Mouse (Mus musculus): ENCODE measurements around the gene Rc3h2. TPM values are rescaled to one million over a fixed set of nuclear protein-coding genes. Genes with fewer than 3 reads are reported as not detected.
A peak's percentile ranks its signal among the peaks of the same experiment; 100 is the strongest.

Gene Rc3h2
- polyA plus RNA-seq, 1 experiment = 28.4 TPM

DNA sequence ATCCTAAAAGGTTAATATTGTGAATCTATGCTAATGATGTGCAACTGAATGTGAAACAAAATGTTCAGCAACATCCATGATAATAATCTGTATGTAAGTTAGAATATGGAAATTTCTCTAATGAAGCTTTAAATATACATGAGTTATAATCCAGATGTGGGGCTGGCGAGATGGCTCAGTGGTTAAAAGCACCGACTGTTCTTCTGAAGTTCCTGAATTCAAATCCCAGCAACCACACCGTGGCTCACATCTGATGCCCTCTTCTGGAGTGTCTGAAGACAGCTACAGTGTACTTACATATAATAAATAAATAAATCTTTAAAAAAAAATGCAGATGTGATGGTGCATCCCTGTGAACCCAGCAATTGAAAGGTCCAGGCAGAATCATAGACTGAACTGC is 968 bp upstream of the Rc3h2 start:
- H3K27ac ChIP-seq (ENCODE audit: insufficient read depth, low read depth, low read length) = no peak overlapping the region
- TF ChIP-seq POLR2A (IDR thresholded peaks at IDR 0.05; ENCODE audit: borderline replicate concordance, low read depth, low read length) = no peak
- no peak for TF ChIP-seq CTCF (IDR thresholded peaks at IDR 0.05; ENCODE audit: low read depth, low read length)
- no peak overlapping the region for H3K4me3 ChIP-seq (ENCODE audit: insufficient read depth, low read length)
- peaks cover 4% of the 10 kb centered on the region; the same call in 1 of the 2 replicates for H3K4me1 ChIP-seq (ENCODE audit: control insufficient read depth, insufficient read depth, low read length)

- Histone ChIP-seq H3K4me1 (ENCODE audit: control insufficient read depth, insufficient read depth, low read length) (peaks cover 4% of the 10 kb centered on the region; the same call in 1 of the 2 replicates), H3K4me3 (ENCODE audit: insufficient read depth, low read length) (peak overlapping the region; percentile 80), H3K27ac (ENCODE audit: insufficient read depth, low read depth, low read length) (peak overlapping the region; percentile 74; the same call in 1 of the 2 replicates)
- TF ChIP-seq POLR2A (IDR thresholded peaks at IDR 0.05; ENCODE audit: borderline replicate concordance, low read depth, low read length) (no peak), CTCF (IDR thresholded peaks at IDR 0.05; ENCODE audit: low read depth, low read length) (no peak)
These were observed 800 bp downstream of the Rc3h2 start for GRCm38 (mm10) chr2:37421903-37422302.

GRCm38 (mm10) chr2:37395539-37395938 is 27.2 kb downstream of the Rc3h2 start:
- Histone ChIP-seq H3K4me3 (ENCODE audit: insufficient read depth, low read length) (no peak overlapping the region), H3K4me1 (ENCODE audit: control insufficient read depth, insufficient read depth, low read length) (no peaks in the 10 kb centered on the region; the same call in 1 of the 2 replicates), H3K27ac (ENCODE audit: insufficient read depth, low read depth, low read length) (no peak overlapping the region)
- TF ChIP-seq POLR2A (IDR thresholded peaks at IDR 0.05; ENCODE audit: borderline replicate concordance, low read depth, low read length) = no peak
- TF ChIP-seq CTCF (IDR thresholded peaks at IDR 0.05; ENCODE audit: low read depth, low read length) = no peak

- H3K27ac ChIP-seq (ENCODE audit: insufficient read depth, low read depth, low read length) = no peak overlapping the region
- TF ChIP-seq POLR2A (IDR thresholded peaks at IDR 0.05; ENCODE audit: borderline replicate concordance, low read depth, low read length) = no peak
- no peak for TF ChIP-seq CTCF (IDR thresholded peaks at IDR 0.05; ENCODE audit: low read depth, low read length)
- H3K4me1 ChIP-seq (ENCODE audit: control insufficient read depth, insufficient read depth, low read length) = no peaks in the 10 kb centered on the region
- H3K4me3 ChIP-seq (ENCODE audit: insufficient read depth, low read length) = no peak overlapping the region
These were observed 39.8 kb downstream of the Rc3h2 start for GRCm38 (mm10) chr2:37382921-37383320.

- Histone ChIP-seq H3K4me1 (ENCODE audit: control insufficient read depth, insufficient read depth, low read length) (peaks cover 10% of the 10 kb centered on the region), H3K4me3 (ENCODE audit: insufficient read depth, low read length) (no peak overlapping the region), H3K27ac (ENCODE audit: insufficient read depth, low read depth, low read length) (no peak overlapping the region)
- no peak for TF ChIP-seq CTCF (IDR thresholded peaks at IDR 0.05; ENCODE audit: low read depth, low read length)
- no peak for TF ChIP-seq POLR2A (IDR thresholded peaks at IDR 0.05; ENCODE audit: borderline replicate concordance, low read depth, low read length)
These were observed 42.5 kb downstream of the Rc3h2 start for GRCm38 (mm10) chr2:37380189-37380588.

DNA sequence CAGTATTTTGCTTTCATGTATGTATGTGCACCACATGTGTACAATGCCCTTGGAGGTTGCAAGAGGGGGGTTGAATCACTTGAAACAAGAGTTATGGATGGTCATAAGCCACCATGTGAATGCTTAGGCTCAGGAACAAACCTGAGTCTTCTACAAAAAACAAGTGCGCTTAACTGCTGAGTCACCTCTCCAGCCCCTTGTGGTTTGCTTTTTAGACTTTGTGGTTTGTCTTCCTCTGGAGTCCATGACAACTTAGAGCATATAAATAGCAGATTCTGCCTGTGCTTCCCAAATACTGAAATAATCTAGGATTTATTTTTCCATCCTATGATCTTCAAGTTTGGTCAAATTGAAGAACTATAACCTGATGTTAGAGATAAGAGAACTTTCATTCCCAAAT is 46.7 kb downstream of the Rc3h2 start:
- H3K4me3 ChIP-seq (ENCODE audit: insufficient read depth, low read length) = no peak overlapping the region
- peak overlapping the region; percentile 52 for H3K27ac ChIP-seq (ENCODE audit: insufficient read depth, low read depth, low read length)
- no peak for TF ChIP-seq CTCF (IDR thresholded peaks at IDR 0.05; ENCODE audit: low read depth, low read length)
- TF ChIP-seq POLR2A (IDR thresholded peaks at IDR 0.05; ENCODE audit: borderline replicate concordance, low read depth, low read length) = no peak
- peaks cover 12% of the 10 kb centered on the region for H3K4me1 ChIP-seq (ENCODE audit: control insufficient read depth, insufficient read depth, low read length)

DNA sequence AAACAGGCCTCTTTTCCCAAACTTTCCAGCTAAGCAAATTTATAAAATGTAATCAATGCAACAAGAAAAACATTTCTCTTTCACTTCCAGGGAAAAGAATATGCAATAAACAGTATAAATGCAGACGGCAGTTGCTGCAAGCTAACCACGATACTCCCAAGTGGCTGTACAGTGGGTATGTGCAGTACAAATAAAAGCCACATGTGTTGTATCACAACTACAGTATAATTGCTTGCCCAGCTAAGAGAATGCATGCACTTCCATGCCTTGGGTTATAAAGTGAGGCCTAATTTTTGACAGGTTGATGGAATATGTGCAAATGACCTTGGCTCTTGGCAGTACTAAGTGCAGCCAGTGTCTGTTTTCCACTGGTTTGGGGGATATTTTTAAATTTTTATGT is 52.1 kb downstream of the Rc3h2 start:
- TF ChIP-seq POLR2A (IDR thresholded peaks at IDR 0.05; ENCODE audit: borderline replicate concordance, low read depth, low read length) (no peak), CTCF (IDR thresholded peaks at IDR 0.05; ENCODE audit: low read depth, low read length) (no peak)
- H3K27ac ChIP-seq (ENCODE audit: insufficient read depth, low read depth, low read length) = no peak overlapping the region
- H3K4me1 ChIP-seq (ENCODE audit: control insufficient read depth, insufficient read depth, low read length) = peaks cover 5% of the 10 kb centered on the region

DNA sequence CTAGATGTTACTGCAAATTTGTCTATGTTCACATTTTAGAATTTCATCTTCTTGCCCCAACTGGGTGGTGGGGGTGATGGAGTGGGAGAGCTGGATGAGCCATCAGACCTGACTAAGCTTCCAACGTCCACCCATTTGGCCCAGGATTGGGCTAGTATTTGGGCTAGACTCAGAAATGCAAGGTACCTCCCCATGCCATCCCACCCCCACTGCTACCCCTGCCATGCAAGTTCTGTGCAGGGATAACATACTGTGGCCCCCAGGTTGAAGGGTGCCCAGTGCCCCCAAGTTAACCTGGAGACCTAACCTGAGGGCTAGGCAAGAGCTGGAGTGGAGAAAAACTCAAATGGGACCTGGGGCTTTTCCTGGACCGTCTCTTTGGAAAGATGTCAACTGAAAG is 62.8 kb downstream of the Rc3h2 start:
- Histone ChIP-seq H3K4me1 (ENCODE audit: control insufficient read depth, insufficient read depth, low read length) (peaks cover 4% of the 10 kb centered on the region; the same call in 1 of the 2 replicates), H3K4me3 (ENCODE audit: insufficient read depth, low read length) (no peak overlapping the region; the same call in 1 of the 2 replicates), H3K27ac (ENCODE audit: insufficient read depth, low read depth, low read length) (peak overlapping the region; percentile 41)
- TF ChIP-seq POLR2A (IDR thresholded peaks at IDR 0.05; ENCODE audit: borderline replicate concordance, low read depth, low read length) = no peak
- TF ChIP-seq CTCF (IDR thresholded peaks at IDR 0.05; ENCODE audit: low read depth, low read length) = no peak

More for the DNA sequence above, 52.1 kb downstream of the Rc3h2 start:
- no peak overlapping the region for H3K4me3 ChIP-seq (ENCODE audit: insufficient read depth, low read length)

- TF ChIP-seq POLR2A (IDR thresholded peaks at IDR 0.05; ENCODE audit: borderline replicate concordance, low read depth, low read length) (0 out of 2 replicates have a peak, but pooled peaks have one; percentile 1), CTCF (IDR thresholded peaks at IDR 0.05; ENCODE audit: low read depth, low read length) (no peak)
- Histone ChIP-seq H3K27ac (ENCODE audit: insufficient read depth, low read depth, low read length) (peak within 1 kb of the TSS; percentile 94), H3K4me3 (ENCODE audit: insufficient read depth, low read length) (peak within 1 kb of the TSS; percentile 81), H3K4me1 (ENCODE audit: control insufficient read depth, insufficient read depth, low read length) (peaks cover 4% of the 10 kb centered on the region; the same call in 1 of the 2 replicates)
These were observed 63.8 kb downstream of the Rc3h2 start, which contains the start of gene Pdcl for GRCm38 (mm10) chr2:37358633-37359540. Gene Pdcl (minus strand): TSS chr2:37359332.

- Histone ChIP-seq H3K4me3 (ENCODE audit: insufficient read depth, low read length) (no peak overlapping the region), H3K27ac (ENCODE audit: insufficient read depth, low read depth, low read length) (no peak overlapping the region), H3K4me1 (ENCODE audit: control insufficient read depth, insufficient read depth, low read length) (peaks cover 4% of the 10 kb centered on the region; the same call in 1 of the 2 replicates)
- TF ChIP-seq CTCF (IDR thresholded peaks at IDR 0.05; ENCODE audit: low read depth, low read length) (no peak), POLR2A (IDR thresholded peaks at IDR 0.05; ENCODE audit: borderline replicate concordance, low read depth, low read length) (no peak)
These were observed 67.1 kb downstream of the Rc3h2 start for GRCm38 (mm10) chr2:37355571-37355970.
